Mouse (Mus musculus) spleen, adult 2 months (tissue): ENCODE measurements at regions not wholly inside any gene's neighbourhood (a gene's known extent, or its start where the extent isn't known, plus 50 kb on each side); places are given as distances from the start of the nearest gene placed in this dataset.

ENCODE experiments used
- DNase-seq, 2 experiments: peaks; one replicate each; pipeline versions ENCODE4 v3.0.0 to v3.0.0-alpha.2; 2012 to 2021; ENCODE audit warnings: low spot score in 2 of 2, low read depth in 1 of 2
- H3K27ac ChIP-seq: fragments of 200-500 bp; 2 replicates; pipeline ENCODE4 v1.5.1; 2012; ENCODE audit warnings: low read length, inconsistent platforms; ENCODE audit not compliant: insufficient read depth
- H3K27me3 ChIP-seq: fragments of 200-500 bp; 2 replicates; pipeline ENCODE4 v1.6.1; 2012; ENCODE audit warnings: mild to moderate bottlenecking, moderate library complexity, low read length, inconsistent platforms; ENCODE audit not compliant: control insufficient read depth, insufficient read depth
- H3K36me3 ChIP-seq: fragments of 200-500 bp; 2 replicates; pipeline ENCODE4 v1.6.1; 2012; ENCODE audit warnings: mild to moderate bottlenecking, low read length, inconsistent platforms; ENCODE audit not compliant: control insufficient read depth, insufficient read depth
- H3K4me1 ChIP-seq: fragments of 200-500 bp; 2 replicates; pipeline ENCODE4 v1.6.1; 2011; ENCODE audit warnings: inconsistent platforms; ENCODE audit not compliant: control insufficient read depth, insufficient read depth, insufficient read length
- H3K4me3 ChIP-seq: fragments of 200-500 bp; 2 replicates; pipeline ENCODE4 v1.5.1; 2011; ENCODE audit warnings: mild to moderate bottlenecking, inconsistent platforms; ENCODE audit not compliant: insufficient read depth, insufficient read length; ENCODE audit errors: extremely low read depth
- CTCF ChIP-seq: fragments of 200-500 bp; IDR thresholded peaks from 2 replicates; pipeline ENCODE4 v1.5.1; 2011; ENCODE audit warnings: mild to moderate bottlenecking, inconsistent platforms; ENCODE audit not compliant: insufficient read depth, insufficient read length, insufficient replicate concordance; ENCODE audit errors: extremely low read depth
- POLR2A ChIP-seq: fragments of 200-500 bp; IDR thresholded peaks from 2 replicates; pipeline ENCODE4 v1.6.1; 2011; ENCODE audit warnings: low read depth, low read length, inconsistent platforms
- WGBS: fragments of 180-500 bp; shearing (Covaris S2); methylation state at CpG from one replicate; pipeline ENCODE4 v1.1.7; 2018; 5-methylcytosine and 5-hydroxymethylcytosine counted together

DNA sequence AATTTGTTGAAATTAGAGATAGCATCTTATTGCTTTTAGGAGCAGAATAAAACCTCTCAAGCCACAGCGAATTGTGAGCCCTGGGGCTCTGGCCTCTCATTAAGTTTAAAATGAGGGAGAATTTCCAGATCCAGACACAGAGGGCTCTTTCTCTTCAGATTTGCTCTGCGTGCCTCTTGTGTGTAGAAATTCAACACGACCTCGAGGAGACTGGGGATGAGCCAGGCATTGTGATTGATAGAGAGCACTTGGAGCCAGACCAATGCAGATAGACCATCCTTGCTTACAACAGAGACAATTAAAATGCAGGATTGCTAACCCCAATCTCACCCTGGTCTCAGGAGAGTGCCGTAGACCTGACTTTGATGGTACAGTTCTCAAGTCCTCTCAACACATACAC is 121.9 kb upstream of the Gas1 start:
- Histone ChIP-seq H3K27ac (0 out of 2 replicates have a peak overlapping the region, but pooled peaks have one; percentile 6), H3K36me3 (no peaks in the 10 kb centered on the region), H3K4me3 (no peak overlapping the region), H3K4me1 (no peaks in the 10 kb centered on the region), H3K27me3 (no peaks in the 10 kb centered on the region)
- no peak for DNase-seq
- TF ChIP-seq CTCF (no peak), POLR2A (no peak)
- WGBS: 85% methylated on average over 5 of the region's 5 CpGs

DNA sequence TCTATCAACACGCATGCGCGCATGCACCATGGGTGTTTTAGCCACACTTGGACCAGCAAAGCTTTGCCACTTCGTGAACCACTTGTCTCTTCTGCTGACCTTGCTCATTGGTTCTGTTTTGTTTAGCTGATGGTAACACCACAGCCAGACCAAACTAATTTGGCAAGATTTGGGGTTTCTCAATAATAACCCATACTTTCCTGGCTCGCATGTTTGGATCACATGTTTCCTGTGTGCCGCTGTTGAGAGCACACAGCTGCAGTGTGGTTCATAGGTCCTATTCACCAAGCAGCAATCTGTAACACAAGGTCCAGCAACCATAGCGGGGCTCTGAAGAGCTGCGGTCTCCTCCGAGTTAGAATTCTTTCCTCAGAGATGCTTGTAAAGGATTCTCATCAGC is 126.4 kb upstream of the Gas1 start:
- Histone ChIP-seq H3K27ac (no peak overlapping the region), H3K27me3 (no peaks in the 10 kb centered on the region), H3K4me3 (no peak overlapping the region), H3K36me3 (no peaks in the 10 kb centered on the region), H3K4me1 (no peaks in the 10 kb centered on the region)
- DNase-seq: no peak
- TF ChIP-seq POLR2A (no peak), CTCF (no peak)
- WGBS: 87% methylated on average over 9 of the region's 9 CpGs

DNA sequence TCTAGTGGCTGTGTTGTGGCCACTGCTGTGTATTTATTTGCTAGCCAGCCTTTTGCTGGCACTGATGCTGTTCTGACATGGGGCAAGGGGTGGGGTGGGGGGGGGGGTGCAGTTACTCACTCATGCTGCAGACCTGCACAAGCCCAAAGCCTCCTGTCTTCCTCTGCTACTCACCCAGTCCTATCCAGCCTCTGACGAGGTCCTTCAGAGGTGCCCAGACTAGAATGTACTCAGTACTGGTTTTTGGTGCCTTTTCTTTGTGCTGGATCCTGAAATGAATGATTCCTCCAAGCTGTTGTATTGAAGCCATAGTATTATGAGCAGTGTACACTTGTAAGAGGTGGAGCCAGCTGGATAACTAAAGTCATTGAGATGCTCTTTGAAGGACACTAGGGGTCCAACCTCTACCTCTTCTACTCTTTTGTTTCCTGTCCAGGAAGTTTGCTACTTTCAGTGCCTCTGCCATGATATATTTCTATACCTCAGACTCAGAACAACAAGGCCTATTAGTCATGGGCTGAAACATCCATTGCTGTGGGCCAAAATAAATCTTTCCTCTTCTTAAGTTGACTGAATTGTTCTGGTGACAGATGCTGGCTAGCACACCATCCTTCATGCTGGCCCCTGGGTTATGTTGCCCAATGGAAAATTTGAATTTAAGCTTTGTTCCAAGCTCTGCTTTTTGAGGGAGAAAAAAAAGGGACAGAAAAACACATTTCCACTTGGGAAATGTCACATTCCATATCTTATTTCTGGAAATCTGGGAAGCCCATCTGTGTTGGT is 128.1 kb upstream of the Gas1 start:
- no peak for DNase-seq
- no peaks in the 10 kb centered on the region for H3K4me1 ChIP-seq
- WGBS: 75% methylated on average over 1 of the region's 1 CpGs
- H3K4me3 ChIP-seq: no peak overlapping the region
- H3K36me3 ChIP-seq: no peaks in the 10 kb centered on the region
- no peak overlapping the region for H3K27ac ChIP-seq
- H3K27me3 ChIP-seq: no peaks in the 10 kb centered on the region
- TF ChIP-seq CTCF: no peak
- no peak for TF ChIP-seq POLR2A

DNA sequence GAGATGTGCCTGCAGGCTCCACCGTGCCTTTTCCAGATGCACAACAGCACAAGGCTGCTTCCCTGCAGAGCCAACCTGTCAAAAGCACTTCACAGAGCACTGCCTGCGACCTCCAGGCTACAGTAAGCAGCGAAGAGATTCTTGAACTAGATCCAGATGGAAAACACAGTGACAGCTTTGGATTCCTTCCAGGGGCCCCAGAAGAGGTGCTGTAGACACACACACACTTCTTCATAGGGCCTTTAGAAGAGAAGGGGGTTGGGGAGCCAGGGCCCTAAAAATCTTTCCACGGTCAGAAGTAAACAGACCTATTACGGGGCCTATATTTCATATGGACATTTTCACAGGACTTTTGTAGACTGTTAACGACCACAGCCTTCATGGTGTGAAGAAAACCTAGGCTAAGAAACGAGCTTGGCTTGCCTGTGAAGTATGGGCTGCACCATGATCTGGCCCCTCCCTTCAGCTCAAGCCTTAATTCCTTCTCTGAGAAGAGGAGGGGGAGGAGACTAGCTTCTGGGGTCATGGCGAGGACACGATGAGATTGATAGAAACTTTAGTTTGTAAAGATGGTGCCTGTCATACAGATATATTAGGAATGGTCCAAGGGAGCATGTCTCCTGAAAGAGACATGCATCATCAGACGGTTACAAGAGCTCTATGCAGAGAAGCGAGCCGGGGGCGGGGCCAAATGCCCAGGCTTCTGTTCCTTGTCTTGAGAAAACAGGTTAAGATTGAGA is 131.1 kb upstream of the Gas1 start:
- no peak for DNase-seq

DNA sequence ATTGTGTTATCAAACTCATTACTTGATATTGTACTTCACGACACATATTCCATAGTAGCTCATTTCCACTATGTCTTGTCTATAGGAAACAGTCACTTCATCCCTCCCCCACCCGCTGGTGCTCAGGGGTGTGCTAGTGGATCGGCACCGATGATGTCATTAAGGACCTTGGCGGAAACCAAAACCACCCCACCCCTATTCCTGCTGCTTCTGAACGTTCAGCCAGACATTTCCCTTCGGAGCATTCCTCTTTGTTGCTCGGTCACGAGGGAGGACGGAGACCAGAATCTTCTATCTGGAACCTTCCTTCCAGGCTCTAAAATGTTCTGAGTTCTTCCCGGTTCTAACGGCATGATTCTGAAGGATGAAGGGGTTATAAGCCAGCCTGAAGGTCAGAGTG is 132.3 kb upstream of the Gas1 start:
- H3K36me3 ChIP-seq: no peaks in the 10 kb centered on the region
- 86% methylated on average over 12 of the region's 12 CpGs for WGBS
- no peak overlapping the region for H3K4me3 ChIP-seq
- DNase-seq: no peak
- H3K27ac ChIP-seq: no peak overlapping the region
- TF ChIP-seq POLR2A (no peak), CTCF (no peak)
- no peaks in the 10 kb centered on the region for H3K27me3 ChIP-seq
- H3K4me1 ChIP-seq: no peaks in the 10 kb centered on the region

More for the DNA sequence above, 131.1 kb upstream of the Gas1 start:
- H3K27me3 ChIP-seq: no peaks in the 10 kb centered on the region
- no peaks in the 10 kb centered on the region for H3K36me3 ChIP-seq
- TF ChIP-seq CTCF (no peak), POLR2A (no peak)
- 79% methylated on average over 13 of the region's 13 CpGs for WGBS
- no peak overlapping the region for H3K4me3 ChIP-seq
- H3K4me1 ChIP-seq: no peaks in the 10 kb centered on the region
- no peak overlapping the region for H3K27ac ChIP-seq

DNA sequence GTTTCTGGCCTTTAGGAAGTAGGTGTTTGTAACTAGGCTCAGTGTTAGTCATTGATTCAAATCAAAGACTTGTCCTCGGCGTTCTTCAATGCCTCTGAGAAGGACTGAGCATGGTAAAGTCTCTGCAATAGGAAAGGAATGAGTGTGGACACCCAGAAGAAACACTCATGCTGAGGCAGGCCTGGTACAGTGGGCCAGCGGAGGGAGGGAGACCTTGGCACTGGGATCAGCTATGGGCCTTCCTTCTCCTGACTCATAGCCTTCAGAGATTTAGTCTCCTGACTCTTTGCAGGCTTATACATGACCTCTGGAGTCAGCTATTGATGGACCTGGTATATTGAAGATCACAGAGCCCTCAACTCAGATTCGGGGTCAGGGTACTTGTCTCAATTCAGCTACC is 132.8 kb upstream of the Gas1 start:
- WGBS: 84% methylated on average over 4 of the region's 4 CpGs
- Histone ChIP-seq H3K27ac (no peak overlapping the region), H3K4me1 (no peaks in the 10 kb centered on the region), H3K4me3 (no peak overlapping the region), H3K27me3 (no peaks in the 10 kb centered on the region), H3K36me3 (no peaks in the 10 kb centered on the region)
- no peak for DNase-seq
- no peak for TF ChIP-seq POLR2A
- no peak for TF ChIP-seq CTCF

DNA sequence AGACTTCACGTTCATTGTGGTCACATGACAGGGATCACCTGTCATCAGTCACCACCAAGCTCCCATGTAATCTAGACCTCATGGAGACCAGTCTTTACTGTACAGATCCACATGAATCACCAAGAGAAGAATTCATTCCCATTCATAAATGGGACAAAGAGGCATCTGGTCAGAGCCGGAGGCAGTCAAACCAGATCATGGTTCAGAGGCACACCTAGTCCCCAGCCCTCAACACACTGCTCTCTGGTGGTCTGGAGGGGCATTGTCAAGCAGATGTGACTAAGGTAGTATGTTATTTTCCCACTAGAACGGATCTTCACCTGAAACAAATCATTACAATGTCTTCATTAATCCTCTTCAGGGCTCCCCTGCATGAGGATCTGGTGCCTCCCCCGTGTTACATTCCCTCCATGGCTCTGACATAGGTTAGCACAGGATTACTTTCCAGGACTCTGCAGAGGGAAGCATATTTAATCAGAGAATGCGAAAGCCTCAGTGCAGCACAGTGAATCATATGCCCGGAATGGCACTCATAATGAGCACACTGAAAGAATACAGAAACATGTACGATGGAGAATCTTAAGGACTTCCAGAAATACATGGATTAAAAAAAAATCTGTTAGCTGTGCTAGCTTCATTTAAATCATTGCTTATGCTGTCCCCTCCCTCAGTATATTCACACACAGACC is 135.4 kb upstream of the Gas1 start:
- no peak for DNase-seq
- TF ChIP-seq CTCF (no peak), POLR2A (no peak)
- H3K36me3 ChIP-seq: no peaks in the 10 kb centered on the region
- WGBS: 77% methylated on average over 7 of the region's 7 CpGs
- no peak overlapping the region for H3K27ac ChIP-seq
- no peaks in the 10 kb centered on the region for H3K4me1 ChIP-seq
- H3K27me3 ChIP-seq: no peaks in the 10 kb centered on the region
- H3K4me3 ChIP-seq: no peak overlapping the region
